Mouse (Mus musculus): ENCODE measurements around the gene Ndufa7. TPM values are rescaled to one million over a fixed set of nuclear protein-coding genes. Genes with fewer than 3 reads are reported as not detected.

The Ndufa7 gene
- 436 and 454 TPM in 2 replicates for polyA plus RNA-seq (2016; fragmentation: Nextera tagmentation; extraction: Ambion mirVana)

DNA sequence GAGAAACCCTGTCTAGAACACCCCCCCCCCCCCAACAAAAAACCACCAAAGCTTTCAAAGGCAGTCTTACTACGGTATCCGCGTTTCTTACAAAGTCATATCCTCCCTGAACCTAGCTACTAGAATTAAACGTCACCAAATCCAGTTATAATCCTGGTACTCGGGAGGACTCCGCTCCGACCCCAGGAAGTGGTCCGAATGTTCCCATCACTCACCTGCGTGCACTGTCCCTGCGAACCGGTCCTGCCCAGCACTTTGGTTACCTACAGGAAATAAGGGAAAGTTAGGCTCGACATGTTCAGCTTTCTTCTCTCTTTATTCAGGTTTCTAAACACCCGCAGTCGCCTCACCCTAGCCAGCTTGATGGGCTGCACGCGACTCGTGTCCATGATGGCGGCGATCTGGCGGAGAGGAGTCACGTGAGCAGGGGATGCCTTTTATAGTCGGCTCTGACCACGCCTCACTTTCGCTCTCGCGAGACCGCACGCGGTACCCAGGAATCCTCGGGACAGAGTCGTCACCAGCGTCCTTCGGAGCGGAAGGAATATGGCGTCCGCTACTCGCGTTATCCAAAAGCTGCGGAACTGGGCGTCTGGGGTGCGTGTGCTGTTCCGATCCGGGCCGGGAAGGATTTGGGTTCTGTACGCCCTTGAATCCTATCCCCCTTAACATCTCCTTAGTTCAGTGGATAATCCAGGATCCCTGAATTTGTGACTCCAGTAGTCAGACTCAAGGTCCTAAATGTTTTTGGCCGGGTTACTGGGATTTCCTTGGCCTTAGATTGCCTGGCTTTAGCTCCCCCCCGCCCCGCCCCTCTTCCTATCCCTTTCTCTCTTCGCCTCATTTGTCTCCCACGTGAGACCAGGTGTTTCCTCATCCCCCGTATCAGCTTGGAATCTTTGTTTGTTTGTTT is at the start of gene Ndufa7, which contains the start of gene Rps28:
TSS of gene Ndufa7 (plus strand) at position 489 of the 913 bp plus-strand sequence.
TSS of gene Rps28 (minus strand) at position 479 of the 913 bp plus-strand sequence.
- H3K4me3 ChIP-seq = peak within 1 kb of the TSS; percentile 80
- H3K27ac ChIP-seq (replicated peaks) = peak within 1 kb of the TSS; percentile 75
- under 1% methylated on average over 51 of the region's 51 CpGs for WGBS
- ATAC-seq (ENCODE audit: low FRiP score, low read depth) = peak; percentile 95
- peak within 1 kb of the TSS; percentile 76 for H3K9ac ChIP-seq (replicated peaks)
- H3K36me3 ChIP-seq = peaks cover 47% of the 10 kb centered on the region
- no peaks in the 10 kb centered on the region for H3K9me3 ChIP-seq
- H3K4me2 ChIP-seq (replicated peaks) = peak within 1 kb of the TSS; percentile 95
- H3K27me3 ChIP-seq = no peaks in the 10 kb centered on the region
- peaks cover 36% of the 10 kb centered on the region for H3K4me1 ChIP-seq

DNA sequence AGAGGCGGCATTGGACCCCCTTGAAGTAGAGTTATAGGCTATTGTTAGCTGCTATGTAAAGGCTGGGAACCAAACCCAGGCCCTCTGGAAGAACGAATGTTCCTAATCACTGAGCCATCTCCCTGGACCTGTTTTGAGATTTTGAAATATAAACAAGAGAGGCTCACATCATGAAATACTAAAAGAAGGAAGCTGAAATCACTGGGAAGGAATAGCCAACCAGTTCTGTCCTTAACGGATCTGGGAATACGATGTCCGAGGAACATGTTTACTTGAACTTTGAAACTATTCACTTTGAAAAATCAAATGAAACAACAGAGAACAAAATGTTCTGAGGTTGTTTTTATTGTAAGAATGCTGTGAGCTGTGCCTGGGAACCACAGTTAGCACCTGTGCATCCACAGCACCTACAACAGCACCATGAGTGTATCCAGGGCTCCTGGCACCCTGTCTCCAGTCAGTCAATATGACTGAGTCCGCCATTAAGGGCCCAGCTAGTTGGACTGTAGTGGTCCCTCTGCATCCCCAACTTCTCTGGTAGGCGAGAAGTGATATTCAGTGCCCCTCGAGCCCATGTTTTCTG is 49.7 kb upstream of the Ndufa7 start:
- no peaks in the 10 kb centered on the region for H3K36me3 ChIP-seq
- H3K4me2 ChIP-seq (replicated peaks) = no peak overlapping the region
- H3K4me3 ChIP-seq = no peak overlapping the region
- H3K9ac ChIP-seq (replicated peaks) = no peak overlapping the region
- no peak overlapping the region for H3K27ac ChIP-seq (replicated peaks)
- H3K9me3 ChIP-seq = no peaks in the 10 kb centered on the region
- WGBS = 93% methylated on average over 8 of the region's 8 CpGs
- ATAC-seq (ENCODE audit: low FRiP score, low read depth) = no peak
- H3K27me3 ChIP-seq = peaks cover 4% of the 10 kb centered on the region; the same call in 1 of the 2 replicates
- 0 out of 2 replicates have a peak, but pooled peaks cover 3% of the 10 kb centered on the region for H3K4me1 ChIP-seq

DNA sequence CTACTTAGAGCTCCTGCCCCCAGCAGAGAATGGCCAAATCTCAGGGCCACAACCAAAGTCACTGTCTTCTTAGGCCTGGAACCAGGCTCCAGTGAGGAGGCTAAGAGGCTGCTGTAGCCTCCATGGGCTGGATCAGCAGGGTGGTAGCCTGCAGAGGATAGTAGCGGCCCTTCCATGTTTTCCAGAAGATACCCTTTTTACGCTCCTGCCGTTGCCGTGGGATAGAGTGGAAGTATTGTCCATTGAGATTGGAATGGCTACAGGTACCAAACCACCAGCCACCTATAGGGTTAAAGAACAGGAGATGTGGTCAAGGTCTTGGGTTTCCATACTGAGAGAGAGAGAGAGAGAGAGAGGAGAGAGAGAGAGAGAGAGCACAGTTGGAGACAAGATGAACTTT is 49.1 kb upstream of the Ndufa7 start:
- Histone ChIP-seq H3K36me3 (no peaks in the 10 kb centered on the region), H3K27me3 (peaks cover 7% of the 10 kb centered on the region), H3K4me2 (replicated peaks) (no peak overlapping the region), H3K4me3 (no peak overlapping the region), H3K9ac (replicated peaks) (no peak overlapping the region), H3K9me3 (no peaks in the 10 kb centered on the region), H3K27ac (replicated peaks) (no peak overlapping the region), H3K4me1 (0 out of 2 replicates have a peak, but pooled peaks cover 3% of the 10 kb centered on the region)
- no peak for ATAC-seq (ENCODE audit: low FRiP score, low read depth)
- 98% methylated on average over 4 of the region's 4 CpGs for WGBS

GRCm38 (mm10) chr17:33779271-33779966 is 45.0 kb upstream of the Ndufa7 start:
- H3K4me2 ChIP-seq (replicated peaks) = no peak overlapping the region
- H3K36me3 ChIP-seq = no peaks in the 10 kb centered on the region
- H3K9me3 ChIP-seq = no peaks in the 10 kb centered on the region
- H3K27ac ChIP-seq (replicated peaks) = no peak overlapping the region
- ATAC-seq (ENCODE audit: low FRiP score, low read depth) = no peak
- H3K27me3 ChIP-seq = peaks cover 28% of the 10 kb centered on the region
- no peak overlapping the region for H3K9ac ChIP-seq (replicated peaks)
- H3K4me3 ChIP-seq = no peak overlapping the region
- peaks cover 16% of the 10 kb centered on the region for H3K4me1 ChIP-seq
- 70% methylated on average over 9 of the region's 9 CpGs for WGBS

DNA sequence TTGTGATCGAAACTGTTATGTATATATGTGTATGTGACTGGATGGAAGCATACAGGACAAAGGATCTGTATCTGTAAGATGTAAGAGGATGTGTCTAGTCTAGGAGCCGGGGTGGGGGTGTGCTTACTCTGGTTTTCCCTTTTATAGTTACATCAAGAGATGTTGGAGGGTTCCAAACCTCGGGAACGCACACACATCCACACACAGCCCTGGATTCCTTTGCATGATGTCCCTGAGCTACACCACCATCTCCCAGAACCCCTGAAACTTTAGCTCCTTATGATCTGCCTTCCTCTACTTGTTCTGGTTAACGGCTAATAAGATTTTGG is 44.4 kb upstream of the Ndufa7 start:
- no peaks in the 10 kb centered on the region for H3K9me3 ChIP-seq
- peaks cover 28% of the 10 kb centered on the region for H3K27me3 ChIP-seq
- WGBS = 87% methylated on average over 5 of the region's 5 CpGs
- no peak overlapping the region for H3K4me3 ChIP-seq
- no peak overlapping the region for H3K27ac ChIP-seq (replicated peaks)
- H3K36me3 ChIP-seq = no peaks in the 10 kb centered on the region
- H3K9ac ChIP-seq (replicated peaks) = no peak overlapping the region
- H3K4me1 ChIP-seq = peaks cover 16% of the 10 kb centered on the region
- H3K4me2 ChIP-seq (replicated peaks) = no peak overlapping the region
- no peak for ATAC-seq (ENCODE audit: low FRiP score, low read depth)

GRCm38 (mm10) chr17:33780431-33780830 is 43.9 kb upstream of the Ndufa7 start:
- Histone ChIP-seq H3K9ac (replicated peaks) (no peak overlapping the region), H3K4me2 (replicated peaks) (peak overlapping the region; percentile 71), H3K4me1 (peaks cover 16% of the 10 kb centered on the region), H3K36me3 (no peaks in the 10 kb centered on the region), H3K9me3 (no peaks in the 10 kb centered on the region), H3K27ac (replicated peaks) (no peak overlapping the region), H3K27me3 (peaks cover 28% of the 10 kb centered on the region), H3K4me3 (0 out of 2 replicates have a peak overlapping the region, but pooled peaks have one; percentile 43)
- WGBS = 88% methylated on average over 5 of the region's 5 CpGs
- no peak for ATAC-seq (ENCODE audit: low FRiP score, low read depth)

DNA sequence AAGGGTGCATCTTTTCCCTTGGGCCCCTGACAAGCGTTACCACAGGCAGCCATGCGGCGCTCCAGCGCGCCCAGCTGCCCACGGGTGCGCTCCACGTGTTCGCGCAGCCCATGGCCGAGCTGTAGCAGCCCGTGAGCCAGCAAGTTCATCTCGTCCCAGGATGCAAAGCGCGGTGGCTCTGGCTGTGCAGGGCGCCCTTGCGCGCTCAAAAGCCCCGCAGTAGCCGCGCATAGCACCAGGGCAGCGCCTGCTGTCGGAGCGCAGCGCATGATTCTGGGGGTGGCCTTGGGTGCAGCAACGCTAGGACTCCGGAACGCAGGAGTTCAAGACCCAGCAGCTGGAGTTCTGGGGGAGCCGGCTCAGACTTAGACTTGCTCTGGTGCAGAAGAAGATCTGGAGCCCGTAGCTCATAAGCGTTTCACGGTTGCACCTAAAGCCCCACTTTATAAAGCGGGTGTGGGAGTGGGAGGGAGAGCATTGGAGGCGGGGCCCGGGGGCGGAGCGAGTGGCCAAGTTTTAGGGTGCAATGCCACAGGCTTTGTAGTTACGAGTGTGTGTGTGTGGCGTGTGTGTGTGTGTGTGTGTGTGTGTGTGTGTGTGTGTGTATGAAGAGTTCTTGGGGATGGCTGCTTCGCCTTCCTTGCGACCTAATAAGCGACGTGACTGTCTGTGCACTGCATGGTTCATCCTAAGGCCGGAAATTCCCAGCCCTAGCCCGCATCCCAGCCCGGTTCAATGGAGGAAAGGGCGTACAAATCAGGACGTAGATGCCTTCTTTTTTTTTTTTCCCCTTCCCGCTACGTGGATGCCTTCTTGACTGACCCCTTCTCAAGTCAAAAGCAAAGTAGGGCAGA is 43.0 kb upstream of the Ndufa7 start, which contains the start of gene Angptl4:
TSS of gene Angptl4 (minus strand) at position 707 of the 854 bp plus-strand sequence.
- Histone ChIP-seq H3K9ac (replicated peaks) (peak within 1 kb of the TSS; percentile 60), H3K4me3 (peak within 1 kb of the TSS; percentile 43), H3K4me1 (peaks cover 16% of the 10 kb centered on the region), H3K36me3 (no peaks in the 10 kb centered on the region), H3K9me3 (no peaks in the 10 kb centered on the region), H3K27me3 (peaks cover 28% of the 10 kb centered on the region), H3K27ac (replicated peaks) (peak within 1 kb of the TSS; percentile 35; the same call in 1 of the 2 replicates), H3K4me2 (replicated peaks) (peak within 1 kb of the TSS; percentile 71)
- under 1% methylated on average over 49 of the region's 50 CpGs for WGBS
- ATAC-seq (ENCODE audit: low FRiP score, low read depth) = peak; percentile 91

DNA sequence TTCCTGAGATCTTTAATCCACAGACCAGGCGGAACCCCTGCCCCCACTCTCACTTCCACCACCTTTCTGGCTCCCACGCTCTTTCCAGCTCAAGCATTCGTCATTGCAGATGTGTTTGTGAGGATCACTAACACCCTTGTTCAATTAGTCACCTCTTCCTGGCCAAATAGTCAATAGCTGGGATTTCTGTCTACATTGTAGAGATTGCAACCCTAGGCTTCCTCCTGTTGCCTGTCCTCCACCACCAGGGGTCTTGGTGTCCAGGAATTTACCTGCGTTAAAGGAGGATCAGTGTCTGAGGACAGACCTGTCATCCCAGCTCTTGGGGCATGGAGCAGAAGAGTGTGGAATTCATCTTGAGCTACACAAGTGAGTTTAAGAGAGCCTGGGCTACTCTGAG is 42.3 kb upstream of the Ndufa7 start:
- 32% methylated on average over 4 of the region's 4 CpGs for WGBS
- H3K9me3 ChIP-seq = 0 out of 2 replicates have a peak, but pooled peaks cover 4% of the 10 kb centered on the region
- H3K27me3 ChIP-seq = peaks cover 28% of the 10 kb centered on the region
- peaks cover 16% of the 10 kb centered on the region for H3K4me1 ChIP-seq
- no peak overlapping the region for H3K27ac ChIP-seq (replicated peaks)
- no peaks in the 10 kb centered on the region for H3K36me3 ChIP-seq
- ATAC-seq (ENCODE audit: low FRiP score, low read depth) = no peak
- peak overlapping the region; percentile 71 for H3K4me2 ChIP-seq (replicated peaks)
- no peak overlapping the region; the same call in 1 of the 2 replicates for H3K9ac ChIP-seq (replicated peaks)
- peak overlapping the region; percentile 43; the same call in 1 of the 2 replicates for H3K4me3 ChIP-seq

GRCm38 (mm10) chr17:33783408-33783807 is 41.0 kb upstream of the Ndufa7 start:
- Histone ChIP-seq H3K4me1 (peaks cover 16% of the 10 kb centered on the region), H3K27me3 (peaks cover 28% of the 10 kb centered on the region), H3K9ac (replicated peaks) (no peak overlapping the region), H3K4me3 (no peak overlapping the region), H3K9me3 (0 out of 2 replicates have a peak, but pooled peaks cover 4% of the 10 kb centered on the region), H3K36me3 (no peaks in the 10 kb centered on the region), H3K27ac (replicated peaks) (no peak overlapping the region), H3K4me2 (replicated peaks) (no peak overlapping the region)
- no peak for ATAC-seq (ENCODE audit: low FRiP score, low read depth)

GRCm38 (mm10) chr17:33784939-33785338 is 39.4 kb upstream of the Ndufa7 start:
- Histone ChIP-seq H3K9me3 (0 out of 2 replicates have a peak, but pooled peaks cover 4% of the 10 kb centered on the region), H3K9ac (replicated peaks) (no peak overlapping the region), H3K4me3 (no peak overlapping the region), H3K27ac (replicated peaks) (no peak overlapping the region), H3K36me3 (no peaks in the 10 kb centered on the region), H3K4me1 (peaks cover 13% of the 10 kb centered on the region), H3K27me3 (peaks cover 28% of the 10 kb centered on the region), H3K4me2 (replicated peaks) (no peak overlapping the region)
- 82% methylated on average over 2 of the region's 2 CpGs for WGBS
- no peak for ATAC-seq (ENCODE audit: low FRiP score, low read depth)

- H3K9me3 ChIP-seq = 0 out of 2 replicates have a peak, but pooled peaks cover 4% of the 10 kb centered on the region
- H3K27me3 ChIP-seq = peaks cover 14% of the 10 kb centered on the region
- 77% methylated on average over 18 of the region's 18 CpGs for WGBS
- no peak overlapping the region for H3K9ac ChIP-seq (replicated peaks)
- no peak overlapping the region for H3K4me3 ChIP-seq
- peaks cover 9% of the 10 kb centered on the region; the same call in 1 of the 2 replicates for H3K4me1 ChIP-seq
- H3K36me3 ChIP-seq = no peaks in the 10 kb centered on the region
- ATAC-seq (ENCODE audit: low FRiP score, low read depth) = no peak
- no peak overlapping the region for H3K27ac ChIP-seq (replicated peaks)
- H3K4me2 ChIP-seq (replicated peaks) = no peak overlapping the region
Measured at GRCm38 (mm10) chr17:33786375-33786774, 38.0 kb upstream of the Ndufa7 start.

Measured in midbrain, embryonic 12.5 days (tissue).